Mouse (Mus musculus): ENCODE measurements around the gene Stard7.

GRCm38 (mm10) chr2:127322671-127323285 lies 52.8 kb downstream of the Stard7 start:
- TF ChIP-seq EP300 (IDR thresholded peaks at IDR 0.05; ENCODE audit: low read depth), result no peak
- no peak for TF ChIP-seq CTCF (IDR thresholded peaks at IDR 0.05; ENCODE audit: low read depth)
